Mouse (Mus musculus) gastrocnemius, adult 18-20 months (tissue): ENCODE results near the gene Rnh1. TPM values are rescaled to one million over a fixed set of nuclear protein-coding genes. Genes with fewer than 3 reads are reported as not detected.

Source experiments
- DNase-seq: peaks from one replicate; pipeline ENCODE4 v3.0.0; 2021; ENCODE audit warnings: low spot score
- total RNA-seq, 2 experiments: library from RNA; stranded (reverse); gene quantifications; 2 replicates each; pipeline ENCODE4 v1.2.3; 2021

Rnh1 gene
- total RNA-seq, 2 experiments from 2014 or later = 49.3 to 52.9 TPM

GRCm38 (mm10) chr7:141168518-141168953 is 4.1 kb downstream of the Rnh1 start:
- peak; percentile 62 for DNase-seq

- DNase-seq = peak; percentile 28
Observed at GRCm38 (mm10) chr7:141167901-141168517, 4.6 kb downstream of the Rnh1 start.

GRCm38 (mm10) chr7:141164850-141165249 is 7.8 kb downstream of the Rnh1 start:
- DNase-seq = peak; percentile 20

GRCm38 (mm10) chr7:141164397-141164796 is 8.3 kb downstream of the Rnh1 start:
- DNase-seq = no peak

- DNase-seq = no peak
Observed at GRCm38 (mm10) chr7:141155362-141155761, 17.3 kb downstream of the Rnh1 start.

- no peak for DNase-seq
Observed at GRCm38 (mm10) chr7:141148639-141149038, 24.0 kb downstream of the Rnh1 start.

GRCm38 (mm10) chr7:141147044-141147443 is 25.6 kb downstream of the Rnh1 start:
- no peak for DNase-seq

- no peak for DNase-seq
Observed at GRCm38 (mm10) chr7:141146043-141146595, 26.5 kb downstream of the Rnh1 start.

GRCm38 (mm10) chr7:141145403-141145802 is 27.3 kb downstream of the Rnh1 start:
- DNase-seq = no peak

GRCm38 (mm10) chr7:141144650-141145049 is 28.0 kb downstream of the Rnh1 start:
- DNase-seq = no peak

- no peak for DNase-seq
Observed at GRCm38 (mm10) chr7:141143861-141144260, 28.8 kb downstream of the Rnh1 start.

GRCm38 (mm10) chr7:141143112-141143511 is 29.5 kb downstream of the Rnh1 start:
- no peak for DNase-seq

- no peak for DNase-seq
Observed at GRCm38 (mm10) chr7:141141326-141141725, 31.3 kb downstream of the Rnh1 start.

GRCm38 (mm10) chr7:141131904-141132755 is 40.5 kb downstream of the Rnh1 start:
- DNase-seq = no peak

GRCm38 (mm10) chr7:141131024-141131820 is 41.4 kb downstream of the Rnh1 start:
- DNase-seq = peak; percentile 86

- DNase-seq = no peak
Observed at GRCm38 (mm10) chr7:141123517-141123856, 49.2 kb downstream of the Rnh1 start.

GRCm38 (mm10) chr7:141122689-141123516 is 49.8 kb downstream of the Rnh1 start:
- peak; percentile 96 for DNase-seq

- peak; percentile 16 for DNase-seq
Observed at GRCm38 (mm10) chr7:141122245-141122644, 50.4 kb downstream of the Rnh1 start, which contains the start of gene Ptdss2. Ptdss2 (plus strand) TSS chr7:141122382.

GRCm38 (mm10) chr7:141121051-141121531 is 51.6 kb downstream of the Rnh1 start:
- no peak for DNase-seq

GRCm38 (mm10) chr7:141120605-141121004 is 52.1 kb downstream of the Rnh1 start:
- no peak for DNase-seq

GRCm38 (mm10) chr7:141119487-141119886 is 53.2 kb downstream of the Rnh1 start:
- no peak for DNase-seq
